Mouse (Mus musculus) cerebellum, adult 2 months (tissue): ENCODE data around the gene Enpp3.

Source experiments
- CTCF ChIP-seq: fragments of 200-500 bp; IDR thresholded peaks from 2 replicates; pipeline ENCODE4 v1.5.1; 2011; ENCODE audit warnings: low read depth, mild to moderate bottlenecking, control low read depth, low read length, moderate library complexity, borderline replicate concordance; ENCODE audit not compliant: insufficient read depth
- POLR2A ChIP-seq: fragments of 200-500 bp; IDR thresholded peaks from 2 replicates; pipeline ENCODE4 v1.6.1; 2011; ENCODE audit warnings: low read length, control low read depth, borderline replicate concordance; ENCODE audit not compliant: insufficient read depth

DNA sequence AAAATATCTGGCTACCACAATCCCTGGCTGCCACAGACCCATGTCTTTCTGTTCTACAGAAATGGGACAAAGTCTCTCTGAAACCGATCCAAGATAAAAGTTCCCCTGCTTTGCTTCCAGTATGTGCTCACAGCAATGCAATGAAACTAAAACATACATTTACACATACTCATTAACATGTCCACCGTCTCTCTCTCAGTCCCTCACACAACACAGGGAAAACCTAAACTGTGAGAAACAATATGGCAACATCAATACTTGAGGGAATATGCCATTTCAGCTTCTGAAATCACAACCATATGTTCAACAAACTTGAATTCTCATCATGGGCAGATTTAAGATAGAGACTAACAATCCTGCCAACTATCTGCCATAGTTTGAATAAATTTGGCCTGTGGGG, 117.4 kb downstream of the Enpp3 start:
- TF ChIP-seq CTCF = no peak
- no peak for TF ChIP-seq POLR2A
